Mouse (Mus musculus) stomach, postnatal 0 days (tissue): Measurements from ENCODE around the gene Gm17654. TPM values are rescaled to one million over a fixed set of nuclear protein-coding genes. Genes with fewer than 3 reads are reported as not detected.
"Not testable (repeated sequence)": the region's sequence is repeated elsewhere in the genome, so short reads cannot be mapped to it uniquely, and the experiment has no call there.

Experiments
- ATAC-seq: fragments of 200-750 bp; cut with Nextera tagmentation; 2 replicates; pipeline ENCODE4 v1.8.0; 2017; ENCODE audit not compliant: low FRiP score, low TSS enrichment
- DNase-seq: peaks from one replicate; pipeline ENCODE4 v3.0.0-alpha.2; 2016; ENCODE audit warnings: low spot score
- H3K27ac ChIP-seq: fragments of 300-500 bp; sonication (generic); replicated peaks from 2 replicates; pipeline ENCODE4 v1.5.1; 2014; ENCODE audit warnings: mild to moderate bottlenecking, control low read depth
- H3K27me3 ChIP-seq: fragments of 300-500 bp; sonication (generic); 2 replicates; pipeline ENCODE4 v1.6.1; 2014; ENCODE audit warnings: low read length; ENCODE audit not compliant: control insufficient read depth, insufficient read depth
- H3K36me3 ChIP-seq: fragments of 300-500 bp; sonication (generic); 2 replicates; pipeline ENCODE4 v1.6.1; 2014; ENCODE audit warnings: low read length, mixed read lengths; ENCODE audit not compliant: control insufficient read depth, insufficient read depth
- H3K4me1 ChIP-seq: fragments of 300-500 bp; sonication (generic); replicated peaks from 2 replicates; pipeline ENCODE4 v1.6.1; 2014; ENCODE audit warnings: antibody characterized with exemption; ENCODE audit not compliant: control insufficient read depth, insufficient read depth
- H3K4me2 ChIP-seq: fragments of 300-500 bp; sonication (generic); replicated peaks from 2 replicates; pipeline ENCODE4 v1.6.1; 2014; ENCODE audit warnings: low read depth, mild to moderate bottlenecking, control low read depth, moderate library complexity
- H3K4me3 ChIP-seq: fragments of 300-500 bp; sonication (generic); 2 replicates; pipeline ENCODE4 v1.5.1; 2014; ENCODE audit warnings: low read depth, low read length, control low read depth
- H3K9ac ChIP-seq: fragments of 300-500 bp; sonication (generic); 2 replicates; pipeline ENCODE4 v1.6.1; 2014; ENCODE audit warnings: mild to moderate bottlenecking, low read length, control low read depth, mixed read lengths
- H3K9me3 ChIP-seq: fragments of 300-500 bp; sonication (generic); 2 replicates; pipeline ENCODE4 v1.6.1; 2016; ENCODE audit warnings: low read length; ENCODE audit not compliant: control insufficient read depth
- WGBS: fragments of 180-500 bp; shearing (Covaris S2); extraction: QIAGEN DNeasy Blood & Tissue Kit; methylation state at CpG from one replicate; pipeline ENCODE4 v1.1.7; 2014; 5-methylcytosine and 5-hydroxymethylcytosine counted together
- polyA plus RNA-seq: library from polyadenylated mRNA; unstranded; fragments of >200 nt; fragmentation: Nextera tagmentation; extraction: Ambion mirVana; gene quantifications from 2 replicates; pipeline ENCODE4 v1.2.1, GENCODE M21; 2015

Gene Gm17654
- polyA plus RNA-seq, 1 experiment from 2014 or later, result not detected

DNA sequence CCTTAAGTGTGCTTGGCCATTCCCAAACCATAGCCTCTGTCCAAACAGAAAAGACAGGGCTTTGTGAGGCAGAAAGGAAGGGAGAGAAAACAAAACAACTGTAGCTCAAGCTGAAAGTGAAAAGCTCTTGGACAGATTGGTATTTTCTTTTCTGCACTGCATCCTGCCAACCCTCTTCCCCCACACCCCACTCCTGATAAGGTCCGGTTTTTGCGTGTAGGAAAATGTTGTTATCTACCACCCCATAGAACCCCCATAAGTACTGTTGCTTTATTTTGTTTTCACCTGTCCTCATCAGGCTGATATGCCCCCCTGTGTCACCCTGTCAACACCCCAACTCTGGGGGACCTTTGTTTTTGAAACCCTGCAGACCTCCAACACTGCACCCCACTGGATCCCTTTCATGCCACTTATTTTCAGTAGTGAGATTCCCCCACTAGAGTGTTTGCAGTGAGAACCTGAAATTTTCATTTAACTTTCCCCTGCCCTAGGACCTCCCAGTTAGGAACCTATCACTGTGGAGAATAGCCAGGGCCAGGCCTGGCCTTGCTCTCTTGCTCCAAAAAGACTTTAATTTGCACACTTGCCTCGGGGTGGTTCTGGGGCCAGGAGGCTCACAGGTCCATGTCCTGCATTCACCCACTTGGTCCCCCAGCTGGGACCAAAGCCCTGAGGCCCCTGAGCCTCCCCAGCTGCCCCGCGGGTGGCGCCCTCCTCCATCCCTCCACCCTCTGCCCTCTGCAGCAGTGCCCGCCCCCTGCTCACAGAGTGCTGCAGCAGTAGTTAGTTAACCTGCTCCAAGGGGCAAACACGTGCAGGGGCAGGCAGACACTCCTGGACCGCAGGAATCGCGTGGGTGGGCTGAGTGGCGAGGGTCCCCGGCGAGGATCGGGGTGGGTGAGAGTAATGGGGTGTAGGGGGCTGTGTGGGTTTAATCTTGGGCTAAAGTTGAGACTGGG, 47.6 kb downstream of the Gm17654 start:
- DNase-seq, result peak; percentile 9
- not testable (repeated sequence) for H3K9ac ChIP-seq, H3K36me3 ChIP-seq, H3K4me3 ChIP-seq, H3K27me3 ChIP-seq, H3K4me1 ChIP-seq, H3K9me3 ChIP-seq, H3K27ac ChIP-seq, ATAC-seq, H3K4me2 ChIP-seq
- WGBS, result 31% methylated on average over 11 of the region's 15 CpGs

Other genes with a start within 250 kb of the Gm17654 start
- gene 1700001F09Rik, start 231.3 kb downstream of the Gm17654 start, polyA plus RNA-seq, result not detected in 2 replicates
- gene Gm8138, start 162.8 kb downstream of the Gm17654 start, polyA plus RNA-seq, result not detected in 2 replicates
- not detected in 2 replicates for gene Gm5799, start 35.6 kb downstream of the Gm17654 start, polyA plus RNA-seq
- not detected in 2 replicates for gene Gm10375, start 28.9 kb upstream of the Gm17654 start, polyA plus RNA-seq
- gene Gm8165, start 98.1 kb upstream of the Gm17654 start, polyA plus RNA-seq, result not detected in 2 replicates
- gene Gm7324, start 118.7 kb upstream of the Gm17654 start, polyA plus RNA-seq, result 0.55 and 0.74 TPM in 2 replicates
- not detected in 2 replicates for gene Gm16506, start 148.3 kb upstream of the Gm17654 start, polyA plus RNA-seq
- not detected in 2 replicates for gene Gm6526, start 168.7 kb upstream of the Gm17654 start, polyA plus RNA-seq
- gene Gm8180, start 205.6 kb upstream of the Gm17654 start, polyA plus RNA-seq, result not detected in 2 replicates